Mouse (Mus musculus) limb, embryonic 11.5 days (tissue): ENCODE measurements around the gene Gm17720. TPM values are rescaled to one million over a fixed set of nuclear protein-coding genes. Genes with fewer than 3 reads are reported as not detected.

Source experiments
- ATAC-seq: fragments of 200-750 bp; cut with Nextera tagmentation; 2 replicates; pipeline ENCODE4 v1.8.0; 2017; ENCODE audit warnings: low read depth; ENCODE audit not compliant: insufficient number of reproducible peaks, low FRiP score, low TSS enrichment
- DNase-seq: peaks from one replicate; pipeline ENCODE4 v3.0.0-alpha.2; 2015; ENCODE audit warnings: low spot score
- H3K27ac ChIP-seq: fragments of 300-500 bp; sonication (generic); replicated peaks from 2 replicates; pipeline ENCODE4 v1.5.1; 2014; ENCODE audit warnings: low read depth, mild to moderate bottlenecking, low read length
- H3K27me3 ChIP-seq: fragments of 300-500 bp; sonication (generic); 2 replicates; pipeline ENCODE4 v1.6.1; 2014; ENCODE audit warnings: mild to moderate bottlenecking, low read length, mixed read lengths; ENCODE audit not compliant: control insufficient read depth, insufficient read depth
- H3K36me3 ChIP-seq: fragments of 300-500 bp; sonication (generic); 2 replicates; pipeline ENCODE4 v1.6.1; 2014; ENCODE audit warnings: mild to moderate bottlenecking, low read length, moderate library complexity, mixed read lengths; ENCODE audit not compliant: control insufficient read depth, insufficient read depth
- H3K4me1 ChIP-seq: fragments of 300-500 bp; sonication (generic); 2 replicates; pipeline ENCODE4 v1.6.1; 2014; ENCODE audit warnings: low read length, mixed read lengths; ENCODE audit not compliant: control insufficient read depth, insufficient read depth
- H3K4me2 ChIP-seq: fragments of 300-500 bp; sonication (generic); 2 replicates; pipeline ENCODE4 v1.6.1; 2014; ENCODE audit warnings: low read depth, mild to moderate bottlenecking, moderate library complexity; ENCODE audit not compliant: severe bottlenecking
- H3K4me3 ChIP-seq: fragments of 300-500 bp; sonication (generic); 2 replicates; pipeline ENCODE4 v1.5.1; 2014; ENCODE audit warnings: low read depth, low read length
- H3K9ac ChIP-seq: fragments of 300-500 bp; sonication (generic); 2 replicates; pipeline ENCODE4 v1.6.1; 2014; ENCODE audit warnings: mild to moderate bottlenecking, low read length
- H3K9me3 ChIP-seq: fragments of 300-500 bp; sonication (generic); 2 replicates; pipeline ENCODE4 v1.6.1; 2016; ENCODE audit warnings: low read length; ENCODE audit not compliant: control insufficient read depth
- WGBS: fragments of 180-500 bp; shearing (Covaris S2); extraction: QIAGEN DNeasy Blood & Tissue Kit; methylation state at CpG from one replicate; pipeline ENCODE4 v1.1.7; 2014; 5-methylcytosine and 5-hydroxymethylcytosine counted together
- polyA plus RNA-seq: library from polyadenylated mRNA; unstranded; fragments of >200 nt; fragmentation: Nextera tagmentation; extraction: Ambion mirVana; gene quantifications from 2 replicates; pipeline ENCODE4 v1.2.1, GENCODE M21; 2014

Gm17720 gene
- not detected in 2 replicates for polyA plus RNA-seq

- Histone ChIP-seq H3K27ac (no peak within 1 kb of the TSS), H3K9me3 (no peaks in the 10 kb centered on the region), H3K9ac (no peak within 1 kb of the TSS), H3K4me1 (no peaks in the 10 kb centered on the region), H3K36me3 (no peaks in the 10 kb centered on the region), H3K4me3 (no peak within 1 kb of the TSS), H3K4me2 (no peak within 1 kb of the TSS), H3K27me3 (no peaks in the 10 kb centered on the region)
- DNase-seq (no peak), ATAC-seq (no peak)
- 91% methylated on average over 3 of the region's 3 CpGs for WGBS
These were observed at the start of gene Gm17720 for GRCm38 (mm10) chr8:110102653-110103052. Gene Gm17720, minus strand, starts transcription at chr8:110102753.

GRCm38 (mm10) chr8:110145538-110145937 lies 43.0 kb upstream of the Gm17720 start:
- H3K9ac ChIP-seq, result no peak overlapping the region

GRCm38 (mm10) chr8:110140770-110141169 lies 38.2 kb upstream of the Gm17720 start:
- ATAC-seq (no peak), DNase-seq (no peak)
- Histone ChIP-seq H3K4me2 (no peak overlapping the region), H3K36me3 (no peaks in the 10 kb centered on the region), H3K9ac (no peak overlapping the region), H3K27ac (no peak overlapping the region), H3K4me1 (no peaks in the 10 kb centered on the region), H3K4me3 (no peak overlapping the region), H3K27me3 (no peaks in the 10 kb centered on the region), H3K9me3 (no peaks in the 10 kb centered on the region)
- 70% methylated on average over 4 of the region's 4 CpGs for WGBS

More at GRCm38 (mm10) chr8:110145538-110145937, 43.0 kb upstream of the Gm17720 start:
- Histone ChIP-seq H3K4me1 (no peaks in the 10 kb centered on the region), H3K9me3 (no peaks in the 10 kb centered on the region), H3K27ac (no peak overlapping the region), H3K4me3 (no peak overlapping the region), H3K4me2 (no peak overlapping the region), H3K27me3 (no peaks in the 10 kb centered on the region), H3K36me3 (no peaks in the 10 kb centered on the region)
- ATAC-seq (no peak), DNase-seq (peak; percentile 80)
- WGBS, result 1% methylated on average over 4 of the region's 4 CpGs

GRCm38 (mm10) chr8:110140156-110140555 lies 37.6 kb upstream of the Gm17720 start:
- no peak overlapping the region for H3K27ac ChIP-seq
- H3K4me1 ChIP-seq, result no peaks in the 10 kb centered on the region
- 82% methylated on average over 3 of the region's 3 CpGs for WGBS
- ATAC-seq (no peak), DNase-seq (no peak)
- no peaks in the 10 kb centered on the region for H3K27me3 ChIP-seq
- no peak overlapping the region for H3K9ac ChIP-seq
- H3K4me3 ChIP-seq, result no peak overlapping the region
- no peak overlapping the region for H3K4me2 ChIP-seq
- no peaks in the 10 kb centered on the region for H3K9me3 ChIP-seq
- H3K36me3 ChIP-seq, result no peaks in the 10 kb centered on the region

GRCm38 (mm10) chr8:110135515-110135914 lies 33.0 kb upstream of the Gm17720 start:
- H3K27ac ChIP-seq, result no peak overlapping the region
- H3K4me3 ChIP-seq, result no peak overlapping the region
- H3K4me2 ChIP-seq, result no peak overlapping the region
- ATAC-seq, result no peak
- H3K9ac ChIP-seq, result no peak overlapping the region
- no peaks in the 10 kb centered on the region for H3K27me3 ChIP-seq
- WGBS, result 81% methylated on average over 7 of the region's 7 CpGs
- no peaks in the 10 kb centered on the region for H3K4me1 ChIP-seq
- H3K9me3 ChIP-seq, result no peaks in the 10 kb centered on the region
- no peaks in the 10 kb centered on the region for H3K36me3 ChIP-seq
- no peak for DNase-seq

- Histone ChIP-seq H3K27me3 (no peaks in the 10 kb centered on the region), H3K9me3 (no peaks in the 10 kb centered on the region), H3K9ac (no peak overlapping the region), H3K27ac (no peak overlapping the region), H3K4me1 (no peaks in the 10 kb centered on the region), H3K4me2 (no peak overlapping the region), H3K36me3 (no peaks in the 10 kb centered on the region), H3K4me3 (no peak overlapping the region)
- ATAC-seq (no peak), DNase-seq (no peak)
- WGBS, result 90% methylated on average over 8 of the region's 8 CpGs
These were observed 31.7 kb upstream of the Gm17720 start for GRCm38 (mm10) chr8:110134236-110134635.

- DNase-seq, result peak; percentile 90
- H3K27me3 ChIP-seq, result no peaks in the 10 kb centered on the region
- no peaks in the 10 kb centered on the region for H3K9me3 ChIP-seq
- H3K9ac ChIP-seq, result no peak overlapping the region; the same call in 1 of the 2 replicates
- 23% methylated on average over 13 of the region's 13 CpGs for WGBS
- H3K36me3 ChIP-seq, result no peaks in the 10 kb centered on the region
- H3K4me3 ChIP-seq, result no peak overlapping the region
- H3K4me2 ChIP-seq, result no peak overlapping the region
- H3K4me1 ChIP-seq, result no peaks in the 10 kb centered on the region
- no peak overlapping the region for H3K27ac ChIP-seq
- ATAC-seq, result no peak
These were observed 28.0 kb upstream of the Gm17720 start for GRCm38 (mm10) chr8:110130537-110130936.

GRCm38 (mm10) chr8:110119715-110120114 lies 17.2 kb upstream of the Gm17720 start:
- Histone ChIP-seq H3K36me3 (no peaks in the 10 kb centered on the region), H3K9me3 (no peaks in the 10 kb centered on the region), H3K4me2 (no peak overlapping the region), H3K27me3 (no peaks in the 10 kb centered on the region), H3K4me3 (no peak overlapping the region), H3K9ac (no peak overlapping the region), H3K4me1 (no peaks in the 10 kb centered on the region), H3K27ac (no peak overlapping the region)
- peak; percentile 43 for DNase-seq
- ATAC-seq, result no peak
- 45% methylated on average over 6 of the region's 6 CpGs for WGBS

GRCm38 (mm10) chr8:110101676-110102075 lies 877 bp downstream of the Gm17720 start:
- DNase-seq (no peak), ATAC-seq (no peak)
- H3K27me3 ChIP-seq, result no peaks in the 10 kb centered on the region
- H3K36me3 ChIP-seq, result no peaks in the 10 kb centered on the region
- H3K4me3 ChIP-seq, result no peak overlapping the region
- no peak overlapping the region for H3K27ac ChIP-seq
- 83% methylated on average over 15 of the region's 15 CpGs for WGBS
- no peak overlapping the region for H3K9ac ChIP-seq
- no peaks in the 10 kb centered on the region for H3K9me3 ChIP-seq
- H3K4me1 ChIP-seq, result no peaks in the 10 kb centered on the region
- H3K4me2 ChIP-seq, result no peak overlapping the region
